Comparison of ENCODE assay signal across 8 mouse cellular contexts in genomic region chr11:69037231-69038061, GRCm38 (mm10). TPM values are rescaled to one million over a fixed set of nuclear protein-coding genes. Genes with fewer than 3 reads are reported as not detected.
A peak's percentile ranks its signal among the peaks of the same experiment; 100 is the strongest.
DNase-seq lines count a peak whose midpoint lies in the region; ATAC-seq and TF ChIP-seq lines count a peak whose summit lies in the region.

No protein-coding gene starts in this region.

- TF ChIP-seq POLR2A in liver, adult 2 months (IDR thresholded peaks at IDR 0.05; ENCODE audit: extremely low read depth, insufficient read depth, low read length) = no peak

- no peaks in the 10 kb centered on the region for H3K79me2 ChIP-seq in liver, adult 2 months (ENCODE audit: control insufficient read depth, insufficient read depth, low read length)

- peaks cover 32% of the 10 kb centered on the region for H3K4me1 ChIP-seq in embryonic facial prominence, embryonic 13.5 days
- peaks cover 19% of the 10 kb centered on the region for H3K4me1 ChIP-seq in heart, embryonic 11.5 days (ENCODE audit: control insufficient read depth, insufficient read depth, low read length)
- H3K4me1 ChIP-seq in kidney, embryonic 16.5 days (ENCODE audit: insufficient read depth, low read length) = peaks cover 25% of the 10 kb centered on the region
- peaks cover 24% of the 10 kb centered on the region for H3K4me1 ChIP-seq in liver, adult 2 months (ENCODE audit: control insufficient read depth, insufficient read depth, low read length)
- H3K4me1 ChIP-seq in stomach, embryonic 15.5 days = peaks cover 22% of the 10 kb centered on the region

- ATAC-seq in embryonic facial prominence, embryonic 13.5 days (ENCODE audit: insufficient number of reproducible peaks, insufficient read depth, low FRiP score, low TSS enrichment, low read depth) = no peak
- peak; percentile 31 for ATAC-seq in heart, embryonic 11.5 days (replicated peaks; ENCODE audit: insufficient number of reproducible peaks, low FRiP score, low TSS enrichment)
- peak; percentile 28; the same call in 1 of the 2 replicates for ATAC-seq in kidney, embryonic 16.5 days (ENCODE audit: low FRiP score, low TSS enrichment)
- ATAC-seq in stomach, embryonic 15.5 days (ENCODE audit: insufficient read depth, low FRiP score, low read depth) = peak; percentile 24; the same call in 1 of the 2 replicates

- TF ChIP-seq CTCF in liver, adult 2 months (IDR thresholded peaks at IDR 0.05; ENCODE audit: low read depth, low read length) = no peak

- no peaks in the 10 kb centered on the region for H3K27me3 ChIP-seq in embryonic facial prominence, embryonic 13.5 days
- H3K27me3 ChIP-seq in heart, embryonic 11.5 days (ENCODE audit: control insufficient read depth, insufficient read depth, low read length) = no peaks in the 10 kb centered on the region
- H3K27me3 ChIP-seq in kidney, embryonic 16.5 days (ENCODE audit: insufficient read depth, low read length) = no peaks in the 10 kb centered on the region
- no peaks in the 10 kb centered on the region for H3K27me3 ChIP-seq in liver, adult 2 months (ENCODE audit: control insufficient read depth, insufficient read depth, low read length)
- no peaks in the 10 kb centered on the region for H3K27me3 ChIP-seq in stomach, embryonic 15.5 days (replicated peaks)

- peak overlapping the region; percentile 60 for H3K4me2 ChIP-seq in embryonic facial prominence, embryonic 13.5 days
- peak overlapping the region; percentile 78 for H3K4me2 ChIP-seq in heart, embryonic 11.5 days
- peak overlapping the region; percentile 50 for H3K4me2 ChIP-seq in kidney, embryonic 16.5 days (replicated peaks; ENCODE audit: low read depth, low read length)
- peak overlapping the region; percentile 59 for H3K4me2 ChIP-seq in stomach, embryonic 15.5 days

- peak overlapping the region; percentile 82 for H3K9ac ChIP-seq in embryonic facial prominence, embryonic 13.5 days
- H3K9ac ChIP-seq in heart, embryonic 11.5 days (ENCODE audit: low read depth, low read length) = peak overlapping the region; percentile 87
- H3K9ac ChIP-seq in kidney, embryonic 16.5 days (replicated peaks; ENCODE audit: low read length) = peak overlapping the region; percentile 68
- peak overlapping the region; percentile 47 for H3K9ac ChIP-seq in liver, adult 2 months (ENCODE audit: low read depth, low read length)
- H3K9ac ChIP-seq in stomach, embryonic 15.5 days = peak overlapping the region; percentile 67

- H3K36me3 ChIP-seq in embryonic facial prominence, embryonic 13.5 days = peaks cover 30% of the 10 kb centered on the region
- H3K36me3 ChIP-seq in heart, embryonic 11.5 days (ENCODE audit: control insufficient read depth, insufficient read depth, low read length) = peaks cover 10% of the 10 kb centered on the region
- peaks cover 24% of the 10 kb centered on the region for H3K36me3 ChIP-seq in kidney, embryonic 16.5 days (ENCODE audit: insufficient read depth, low read length)
- no peaks in the 10 kb centered on the region for H3K36me3 ChIP-seq in liver, adult 2 months (ENCODE audit: control insufficient read depth, insufficient read depth, low read length)
- peaks cover 28% of the 10 kb centered on the region for H3K36me3 ChIP-seq in stomach, embryonic 15.5 days

- H3K27ac ChIP-seq in embryonic facial prominence, embryonic 13.5 days = peak overlapping the region; percentile 85
- peak overlapping the region; percentile 85 for H3K27ac ChIP-seq in heart, embryonic 11.5 days (ENCODE audit: low read depth, low read length)
- peak overlapping the region; percentile 65 for H3K27ac ChIP-seq in kidney, embryonic 16.5 days (ENCODE audit: low read length)
- peak overlapping the region; percentile 36 for H3K27ac ChIP-seq in liver, adult 2 months (replicated peaks; ENCODE audit: insufficient read depth, low read depth, low read length)
- H3K27ac ChIP-seq in stomach, embryonic 15.5 days = peak overlapping the region; percentile 88

- WGBS in embryonic facial prominence, embryonic 13.5 days = under 1% methylated on average over 34 of the region's 34 CpGs
- WGBS in heart, embryonic 11.5 days (ENCODE audit: insufficient replicate concordance) = 1% methylated on average over 34 of the region's 34 CpGs
- WGBS in kidney, embryonic 16.5 days = under 1% methylated on average over 34 of the region's 34 CpGs
- 1% methylated on average over 34 of the region's 34 CpGs for WGBS in liver, adult 2 months
- WGBS in stomach, embryonic 15.5 days = under 1% methylated on average over 34 of the region's 34 CpGs

- H3K4me3 ChIP-seq in embryonic facial prominence, embryonic 13.5 days = peak overlapping the region; percentile 78
- H3K4me3 ChIP-seq in heart, embryonic 11.5 days (ENCODE audit: low read depth, low read length) = peak overlapping the region; percentile 80
- peak overlapping the region; percentile 63 for H3K4me3 ChIP-seq in kidney, embryonic 16.5 days (ENCODE audit: low read length)
- peak overlapping the region; percentile 47 for H3K4me3 ChIP-seq in liver, adult 2 months (ENCODE audit: insufficient read depth, low read depth, low read length)
- peak overlapping the region; percentile 73 for H3K4me3 ChIP-seq in stomach, embryonic 15.5 days (replicated peaks)

- no peaks in the 10 kb centered on the region for H3K9me3 ChIP-seq in embryonic facial prominence, embryonic 13.5 days
- H3K9me3 ChIP-seq in heart, embryonic 11.5 days (replicated peaks; ENCODE audit: control insufficient read depth, low read length) = no peaks in the 10 kb centered on the region
- no peaks in the 10 kb centered on the region for H3K9me3 ChIP-seq in kidney, embryonic 16.5 days (ENCODE audit: low read length)
- H3K9me3 ChIP-seq in stomach, embryonic 15.5 days = no peaks in the 10 kb centered on the region

- DNase-seq in B cell, adult 2 months = peak; percentile 87 to 90
- DNase-seq in adrenal gland, postnatal 25 days = peak; percentile 85
- peak; percentile 83 for DNase-seq in liver, adult 2 months (ENCODE audit: extremely low read depth, low read depth, low spot score)
- DNase-seq in neural tube, embryonic 10.5 days (ENCODE audit: extremely low spot score, low spot score) = peak; percentile 88

RNA-seq across cellular contexts. Expression of gene Aurkb, which starts 8.0 kb away (rescaled TPM):
- total RNA-seq in adrenal gland, postnatal 25 days (2021) = 9.7 and 11.8 TPM in 2 replicates
- 152 and 153 TPM in 2 replicates for polyA plus RNA-seq in embryonic facial prominence, embryonic 13.5 days (2015; fragmentation: Nextera tagmentation; extraction: Ambion mirVana)
- polyA plus RNA-seq in heart, embryonic 11.5 days (2014; fragmentation: Nextera tagmentation; extraction: Ambion mirVana) = 89.2 and 89.6 TPM in 2 replicates
- 176 and 177 TPM in 2 replicates for polyA plus RNA-seq in kidney, embryonic 16.5 days (2015; fragmentation: Nextera tagmentation; extraction: Ambion mirVana)
- total RNA-seq in liver, adult 2 months (2014; rRNA removed) = 0.37 and 1.2 TPM in 2 replicates
- polyA plus RNA-seq in liver, adult 2 months (2012; rRNA removed) = 0.34 and 0.66 TPM in 2 replicates
- polyA plus RNA-seq in stomach, embryonic 15.5 days (2015; fragmentation: Nextera tagmentation; extraction: Ambion mirVana) = 134 and 146 TPM in 2 replicates

RNA-seq across cellular contexts. Expression of gene Ctc1, which starts 21.7 kb away (rescaled TPM):
- 32.9 and 33.9 TPM in 2 replicates for total RNA-seq in adrenal gland, postnatal 25 days (2021)
- 53.5 and 55.8 TPM in 2 replicates for polyA plus RNA-seq in embryonic facial prominence, embryonic 13.5 days (2015; fragmentation: Nextera tagmentation; extraction: Ambion mirVana)
- 41.3 and 48.3 TPM in 2 replicates for polyA plus RNA-seq in heart, embryonic 11.5 days (2014; fragmentation: Nextera tagmentation; extraction: Ambion mirVana)
- polyA plus RNA-seq in kidney, embryonic 16.5 days (2015; fragmentation: Nextera tagmentation; extraction: Ambion mirVana) = 64.1 and 68.0 TPM in 2 replicates
- 2.6 and 5.0 TPM in 2 replicates for total RNA-seq in liver, adult 2 months (2014; rRNA removed)
- polyA plus RNA-seq in liver, adult 2 months (2012; rRNA removed) = 8.1 and 12.5 TPM in 2 replicates
- 40.3 and 45.5 TPM in 2 replicates for polyA plus RNA-seq in stomach, embryonic 15.5 days (2015; fragmentation: Nextera tagmentation; extraction: Ambion mirVana)

RNA-seq across cellular contexts. Expression of gene Borcs6, which starts 22.1 kb away (rescaled TPM):
- total RNA-seq in adrenal gland, postnatal 25 days (2021) = 23.1 and 32.0 TPM in 2 replicates
- 8.9 and 10.3 TPM in 2 replicates for polyA plus RNA-seq in embryonic facial prominence, embryonic 13.5 days (2015; fragmentation: Nextera tagmentation; extraction: Ambion mirVana)
- polyA plus RNA-seq in heart, embryonic 11.5 days (2014; fragmentation: Nextera tagmentation; extraction: Ambion mirVana) = 7.7 and 9.8 TPM in 2 replicates
- polyA plus RNA-seq in kidney, embryonic 16.5 days (2015; fragmentation: Nextera tagmentation; extraction: Ambion mirVana) = 8.0 and 9.1 TPM in 2 replicates
- 6.1 and 6.5 TPM in 2 replicates for total RNA-seq in liver, adult 2 months (2014; rRNA removed)
- 10.5 and 11.2 TPM in 2 replicates for polyA plus RNA-seq in liver, adult 2 months (2012; rRNA removed)
- 10.3 and 10.7 TPM in 2 replicates for polyA plus RNA-seq in stomach, embryonic 15.5 days (2015; fragmentation: Nextera tagmentation; extraction: Ambion mirVana)

RNA-seq across cellular contexts. Expression of gene Pfas, which starts 29.2 kb away (rescaled TPM):
- 39.7 and 40.1 TPM in 2 replicates for total RNA-seq in adrenal gland, postnatal 25 days (2021)
- polyA plus RNA-seq in embryonic facial prominence, embryonic 13.5 days (2015; fragmentation: Nextera tagmentation; extraction: Ambion mirVana) = 42.7 and 44.4 TPM in 2 replicates
- 17.3 and 24.0 TPM in 2 replicates for polyA plus RNA-seq in heart, embryonic 11.5 days (2014; fragmentation: Nextera tagmentation; extraction: Ambion mirVana)
- polyA plus RNA-seq in kidney, embryonic 16.5 days (2015; fragmentation: Nextera tagmentation; extraction: Ambion mirVana) = 33.9 and 41.9 TPM in 2 replicates
- 7.0 and 9.4 TPM in 2 replicates for total RNA-seq in liver, adult 2 months (2014; rRNA removed)
- 4.9 and 5.0 TPM in 2 replicates for polyA plus RNA-seq in liver, adult 2 months (2012; rRNA removed)
- polyA plus RNA-seq in stomach, embryonic 15.5 days (2015; fragmentation: Nextera tagmentation; extraction: Ambion mirVana) = 31.5 and 33.7 TPM in 2 replicates

RNA-seq across cellular contexts. Expression of gene Tmem107, which starts 33.2 kb away (rescaled TPM):
- 18.3 and 21.8 TPM in 2 replicates for total RNA-seq in adrenal gland, postnatal 25 days (2021)
- polyA plus RNA-seq in embryonic facial prominence, embryonic 13.5 days (2015; fragmentation: Nextera tagmentation; extraction: Ambion mirVana) = 47.2 and 48.2 TPM in 2 replicates
- polyA plus RNA-seq in heart, embryonic 11.5 days (2014; fragmentation: Nextera tagmentation; extraction: Ambion mirVana) = 26.4 and 28.2 TPM in 2 replicates
- 61.0 and 68.1 TPM in 2 replicates for polyA plus RNA-seq in kidney, embryonic 16.5 days (2015; fragmentation: Nextera tagmentation; extraction: Ambion mirVana)
- total RNA-seq in liver, adult 2 months (2014; rRNA removed) = 1.8 and 2.2 TPM in 2 replicates
- polyA plus RNA-seq in liver, adult 2 months (2012; rRNA removed) = 3.3 and 4.7 TPM in 2 replicates
- polyA plus RNA-seq in stomach, embryonic 15.5 days (2015; fragmentation: Nextera tagmentation; extraction: Ambion mirVana) = 49.6 and 55.0 TPM in 2 replicates

Comparison
In these comparisons a context has a peak if more than half of its experiments do, and no peak if none do; other contexts are left out.
1. H3K27ac ChIP-seq: peak in every context shown above with its lines; median percentile 88 in stomach, embryonic 15.5 days; 85 in embryonic facial prominence, embryonic 13.5 days; 85 in heart, embryonic 11.5 days; 65 in kidney, embryonic 16.5 days; 36 in liver, adult 2 months.
2. RNA of gene Aurkb, which starts 8.0 kb away (polyA plus RNA-seq): 176 to 177 TPM in kidney, embryonic 16.5 days, 152 to 153 TPM in embryonic facial prominence, embryonic 13.5 days, 134 to 146 TPM in stomach, embryonic 15.5 days and 89.2 to 89.6 TPM in heart, embryonic 11.5 days; 0.34 to 0.66 TPM in liver, adult 2 months; every median in the first group is over 10 times any median in the second.
3. Peak in every context shown above with its lines, with median percentiles within 50 percentile points of each other: DNase-seq, H3K4me2 ChIP-seq, H3K4me3 ChIP-seq and H3K9ac ChIP-seq.